Mouse (Mus musculus): ENCODE measurements around the gene Zfp410. TPM values are rescaled to one million over a fixed set of nuclear protein-coding genes. Genes with fewer than 3 reads are reported as not detected.

Gene Zfp410
- polyA plus RNA-seq, 1 experiment from 2014 or later, result 79.8 TPM

DNA sequence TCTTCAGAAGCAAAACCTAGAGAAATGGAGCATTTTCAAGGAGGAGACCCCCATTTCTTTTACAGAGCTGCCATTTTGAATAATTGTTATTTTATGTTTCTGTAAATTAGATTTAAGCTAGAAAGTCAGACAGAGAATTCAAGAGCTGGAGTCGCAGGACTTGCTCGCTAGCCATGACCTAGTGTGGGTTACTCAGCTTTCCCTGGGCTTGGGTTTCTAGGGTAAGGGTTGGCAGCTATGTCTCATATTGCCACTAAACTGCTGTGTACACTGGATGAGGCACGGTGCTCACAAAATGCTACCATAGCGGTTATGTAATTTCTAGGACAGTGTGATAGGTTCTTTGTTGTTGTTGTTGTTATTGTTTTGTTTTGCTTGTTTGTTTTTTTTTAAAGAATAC is 76.0 kb downstream of the Zfp410 start:
- DNase-seq (no peak), ATAC-seq (ENCODE audit: low FRiP score, low TSS enrichment) (no peak)
- no peaks in the 10 kb centered on the region for H3K4me1 ChIP-seq (ENCODE audit: control insufficient read depth, insufficient read depth, low read length)
- no peak overlapping the region for H3K9ac ChIP-seq (replicated peaks; ENCODE audit: low read length)
- no peaks in the 10 kb centered on the region for H3K9me3 ChIP-seq (ENCODE audit: control insufficient read depth, low read length)
- no peak overlapping the region for H3K4me3 ChIP-seq (replicated peaks; ENCODE audit: low read depth, low read length)
- WGBS, result 92% methylated on average over 4 of the region's 4 CpGs
- no peak overlapping the region for H3K27ac ChIP-seq (replicated peaks; ENCODE audit: low read depth, low read length)
- H3K36me3 ChIP-seq (ENCODE audit: control insufficient read depth, insufficient read depth, low read length), result no peaks in the 10 kb centered on the region
- no peak overlapping the region for H3K4me2 ChIP-seq (ENCODE audit: low read length)
- no peaks in the 10 kb centered on the region for H3K27me3 ChIP-seq (ENCODE audit: control insufficient read depth, insufficient read depth, low read length)

Other genes with a start within 250 kb of the Zfp410 start
- not detected in 2 replicates for gene Acot5, start 247.5 kb upstream of the Zfp410 start, polyA plus RNA-seq (2014; fragmentation: Nextera tagmentation; extraction: Ambion mirVana)
- 1.5 and 1.9 TPM in 2 replicates for gene Acot6, start 216.2 kb upstream of the Zfp410 start, polyA plus RNA-seq (2014; fragmentation: Nextera tagmentation; extraction: Ambion mirVana)
- gene Dnal1, start 202.5 kb upstream of the Zfp410 start, polyA plus RNA-seq (2014; fragmentation: Nextera tagmentation; extraction: Ambion mirVana), result 7.0 and 7.8 TPM in 2 replicates
- 5.4 and 6.2 TPM in 2 replicates for gene Pnma1, start 168.4 kb upstream of the Zfp410 start, polyA plus RNA-seq (2014; fragmentation: Nextera tagmentation; extraction: Ambion mirVana)
- 2.7 and 4.3 TPM in 2 replicates for gene Elmsan1, start 98.0 kb upstream of the Zfp410 start, polyA plus RNA-seq (2014; fragmentation: Nextera tagmentation; extraction: Ambion mirVana)
- gene Ptgr2, start 31.6 kb upstream of the Zfp410 start, polyA plus RNA-seq (2014; fragmentation: Nextera tagmentation; extraction: Ambion mirVana), result 14.0 and 14.4 TPM in 2 replicates
- 46.9 and 47.9 TPM in 2 replicates for gene Coq6, start 44.8 kb downstream of the Zfp410 start, polyA plus RNA-seq (2014; fragmentation: Nextera tagmentation; extraction: Ambion mirVana)
- 15.9 TPM in 2 replicates for gene Fam161b, start 45.0 kb downstream of the Zfp410 start, polyA plus RNA-seq (2014; fragmentation: Nextera tagmentation; extraction: Ambion mirVana)
- 6.4 and 12.1 TPM in 2 replicates for gene Entpd5, start 92.2 kb downstream of the Zfp410 start, polyA plus RNA-seq (2014; fragmentation: Nextera tagmentation; extraction: Ambion mirVana)
- 2.8 and 3.4 TPM in 2 replicates for gene Bbof1, start 92.2 kb downstream of the Zfp410 start, polyA plus RNA-seq (2014; fragmentation: Nextera tagmentation; extraction: Ambion mirVana)
- gene Rnf113a2, start 100.3 kb downstream of the Zfp410 start, polyA plus RNA-seq (2014; fragmentation: Nextera tagmentation; extraction: Ambion mirVana), result 21.8 and 22.6 TPM in 2 replicates
- 29.6 and 39.4 TPM in 2 replicates for gene Aldh6a1, start 134.2 kb downstream of the Zfp410 start, polyA plus RNA-seq (2014; fragmentation: Nextera tagmentation; extraction: Ambion mirVana)
- 37.1 and 41.5 TPM in 2 replicates for gene Lin52, start 134.6 kb downstream of the Zfp410 start, polyA plus RNA-seq (2014; fragmentation: Nextera tagmentation; extraction: Ambion mirVana)

All from midbrain, embryonic 14.5 days (tissue).